Mouse (Mus musculus): ENCODE data around the gene Hectd4. TPM values are rescaled to one million over a fixed set of nuclear protein-coding genes. Genes with fewer than 3 reads are reported as not detected.
A peak's percentile ranks its signal among the peaks of the same experiment; 100 is the strongest.

Hectd4 gene
- polyA plus RNA-seq (2015; fragmentation: Nextera tagmentation; extraction: Ambion mirVana) = 19.0 and 20.6 TPM in 2 replicates

GRCm38 (mm10) chr5:121219980-121220731 is at the start of gene Hectd4:
Gene Hectd4 (plus strand): TSS chr5:121220219.
- Histone ChIP-seq H3K36me3 (no peaks in the 10 kb centered on the region), H3K9me3 (no peaks in the 10 kb centered on the region), H3K27ac (replicated peaks) (peak within 1 kb of the TSS; percentile 92), H3K4me1 (replicated peaks) (peaks cover 18% of the 10 kb centered on the region), H3K4me2 (peak within 1 kb of the TSS; percentile 85), H3K27me3 (no peaks in the 10 kb centered on the region), H3K9ac (peak within 1 kb of the TSS; percentile 91), H3K4me3 (peak within 1 kb of the TSS; percentile 87)
- ATAC-seq (ENCODE audit: low FRiP score, low read depth) = peak; percentile 85
- under 1% methylated on average over 44 of the region's 90 CpGs for WGBS

GRCm38 (mm10) chr5:121172835-121173234 is 47.2 kb upstream of the Hectd4 start:
- no peak for ATAC-seq (ENCODE audit: low FRiP score, low read depth)
- H3K27me3 ChIP-seq = no peaks in the 10 kb centered on the region
- WGBS = 88% methylated on average over 4 of the region's 4 CpGs
- H3K4me2 ChIP-seq = no peak overlapping the region
- H3K9me3 ChIP-seq = no peaks in the 10 kb centered on the region
- no peak overlapping the region for H3K4me3 ChIP-seq
- no peak overlapping the region for H3K9ac ChIP-seq
- H3K4me1 ChIP-seq (replicated peaks) = no peaks in the 10 kb centered on the region
- no peak overlapping the region for H3K27ac ChIP-seq (replicated peaks)
- peaks cover 2% of the 10 kb centered on the region; the same call in 1 of the 2 replicates for H3K36me3 ChIP-seq

- Histone ChIP-seq H3K9ac (no peak overlapping the region), H3K9me3 (no peaks in the 10 kb centered on the region), H3K4me1 (replicated peaks) (peaks cover 18% of the 10 kb centered on the region), H3K36me3 (no peaks in the 10 kb centered on the region), H3K4me2 (no peak overlapping the region), H3K27me3 (no peaks in the 10 kb centered on the region), H3K4me3 (no peak overlapping the region), H3K27ac (replicated peaks) (no peak overlapping the region)
- no peak for ATAC-seq (ENCODE audit: low FRiP score, low read depth)
- 56% methylated on average over 9 of the region's 9 CpGs for WGBS
Observed at GRCm38 (mm10) chr5:121179077-121179857, 40.8 kb upstream of the Hectd4 start.

- Histone ChIP-seq H3K36me3 (no peaks in the 10 kb centered on the region), H3K4me3 (no peak overlapping the region), H3K27ac (replicated peaks) (no peak overlapping the region), H3K4me1 (replicated peaks) (peaks cover 58% of the 10 kb centered on the region), H3K9ac (no peak overlapping the region), H3K4me2 (no peak overlapping the region), H3K27me3 (no peaks in the 10 kb centered on the region), H3K9me3 (no peaks in the 10 kb centered on the region)
- WGBS = 53% methylated on average over 9 of the region's 9 CpGs
- ATAC-seq (ENCODE audit: low FRiP score, low read depth) = no peak
Observed at GRCm38 (mm10) chr5:121183269-121183668, 36.8 kb upstream of the Hectd4 start.

GRCm38 (mm10) chr5:121184375-121184774 is 35.6 kb upstream of the Hectd4 start:
- peaks cover 68% of the 10 kb centered on the region for H3K4me1 ChIP-seq (replicated peaks)
- H3K36me3 ChIP-seq = no peaks in the 10 kb centered on the region
- 0 out of 2 replicates have a peak overlapping the region, but pooled peaks have one; percentile 39 for H3K27ac ChIP-seq (replicated peaks)
- no peak overlapping the region for H3K4me3 ChIP-seq
- no peak for ATAC-seq (ENCODE audit: low FRiP score, low read depth)
- H3K9ac ChIP-seq = no peak overlapping the region
- H3K4me2 ChIP-seq = no peak overlapping the region
- 81% methylated on average over 2 of the region's 2 CpGs for WGBS
- H3K9me3 ChIP-seq = no peaks in the 10 kb centered on the region
- no peaks in the 10 kb centered on the region for H3K27me3 ChIP-seq

GRCm38 (mm10) chr5:121184945-121185551 is 35.0 kb upstream of the Hectd4 start:
- H3K9me3 ChIP-seq = no peaks in the 10 kb centered on the region
- no peak overlapping the region for H3K4me2 ChIP-seq
- WGBS = 50% methylated on average over 11 of the region's 11 CpGs
- H3K4me1 ChIP-seq (replicated peaks) = peaks cover 73% of the 10 kb centered on the region
- H3K9ac ChIP-seq = no peak overlapping the region; the same call in 1 of the 2 replicates
- no peak overlapping the region for H3K4me3 ChIP-seq
- H3K27me3 ChIP-seq = no peaks in the 10 kb centered on the region
- 0 out of 2 replicates have a peak overlapping the region, but pooled peaks have one; percentile 16 for H3K27ac ChIP-seq (replicated peaks)
- ATAC-seq (ENCODE audit: low FRiP score, low read depth) = no peak
- H3K36me3 ChIP-seq = no peaks in the 10 kb centered on the region

- Histone ChIP-seq H3K27me3 (no peaks in the 10 kb centered on the region), H3K4me2 (no peak overlapping the region), H3K4me3 (no peak overlapping the region), H3K27ac (replicated peaks) (no peak overlapping the region), H3K9me3 (no peaks in the 10 kb centered on the region), H3K36me3 (no peaks in the 10 kb centered on the region), H3K9ac (no peak overlapping the region), H3K4me1 (replicated peaks) (peaks cover 83% of the 10 kb centered on the region)
- WGBS = 53% methylated on average over 8 of the region's 8 CpGs
- ATAC-seq (ENCODE audit: low FRiP score, low read depth) = no peak
Observed at GRCm38 (mm10) chr5:121187580-121188001, 32.4 kb upstream of the Hectd4 start.

GRCm38 (mm10) chr5:121188265-121188664 is 31.8 kb upstream of the Hectd4 start:
- H3K4me2 ChIP-seq = no peak overlapping the region
- H3K36me3 ChIP-seq = no peaks in the 10 kb centered on the region
- H3K27ac ChIP-seq (replicated peaks) = no peak overlapping the region
- no peak overlapping the region for H3K9ac ChIP-seq
- peaks cover 78% of the 10 kb centered on the region for H3K4me1 ChIP-seq (replicated peaks)
- H3K9me3 ChIP-seq = no peaks in the 10 kb centered on the region
- H3K27me3 ChIP-seq = no peaks in the 10 kb centered on the region
- WGBS = 91% methylated on average over 9 of the region's 9 CpGs
- no peak overlapping the region for H3K4me3 ChIP-seq
- ATAC-seq (ENCODE audit: low FRiP score, low read depth) = no peak

- H3K4me3 ChIP-seq = no peak overlapping the region; the same call in 1 of the 2 replicates
- H3K27ac ChIP-seq (replicated peaks) = no peak overlapping the region
- no peak for ATAC-seq (ENCODE audit: low FRiP score, low read depth)
- no peaks in the 10 kb centered on the region for H3K36me3 ChIP-seq
- no peaks in the 10 kb centered on the region for H3K9me3 ChIP-seq
- H3K9ac ChIP-seq = no peak overlapping the region
- peaks cover 68% of the 10 kb centered on the region for H3K4me1 ChIP-seq (replicated peaks)
- H3K27me3 ChIP-seq = no peaks in the 10 kb centered on the region
- peak overlapping the region; percentile 24 for H3K4me2 ChIP-seq
- WGBS = 73% methylated on average over 9 of the region's 9 CpGs
Observed at GRCm38 (mm10) chr5:121189182-121189581, 30.8 kb upstream of the Hectd4 start.

GRCm38 (mm10) chr5:121190210-121190835 is 29.7 kb upstream of the Hectd4 start:
- no peaks in the 10 kb centered on the region for H3K36me3 ChIP-seq
- peak overlapping the region; percentile 82 for H3K27ac ChIP-seq (replicated peaks)
- H3K27me3 ChIP-seq = no peaks in the 10 kb centered on the region
- H3K4me1 ChIP-seq (replicated peaks) = peaks cover 57% of the 10 kb centered on the region
- peak overlapping the region; percentile 96 for H3K4me3 ChIP-seq
- H3K9ac ChIP-seq = peak overlapping the region; percentile 85
- H3K4me2 ChIP-seq = peak overlapping the region; percentile 72
- 32% methylated on average over 21 of the region's 21 CpGs for WGBS
- no peaks in the 10 kb centered on the region for H3K9me3 ChIP-seq
- no peak for ATAC-seq (ENCODE audit: low FRiP score, low read depth)

- H3K27ac ChIP-seq (replicated peaks) = peak within 1 kb of the TSS; percentile 82
- peak within 1 kb of the TSS; percentile 85 for H3K9ac ChIP-seq
- H3K27me3 ChIP-seq = no peaks in the 10 kb centered on the region
- peak within 1 kb of the TSS; percentile 96 for H3K4me3 ChIP-seq
- H3K36me3 ChIP-seq = no peaks in the 10 kb centered on the region
- H3K4me1 ChIP-seq (replicated peaks) = peaks cover 50% of the 10 kb centered on the region
- no peaks in the 10 kb centered on the region for H3K9me3 ChIP-seq
- peak within 1 kb of the TSS; percentile 72 for H3K4me2 ChIP-seq
- under 1% methylated on average over 82 of the region's 98 CpGs for WGBS
- peak; percentile 95 for ATAC-seq (ENCODE audit: low FRiP score, low read depth)
Observed at GRCm38 (mm10) chr5:121190836-121191583, 29.0 kb upstream of the Hectd4 start, which contains the start of gene Ptpn11. Gene Ptpn11 (minus strand): TSS chr5:121191397.

All from hindbrain, embryonic 15.5 days (tissue).